Mouse (Mus musculus): ENCODE measurements around the gene As3mt.

GRCm38 (mm10) chr19:46727945-46728540 lies 20.8 kb downstream of the As3mt start:
- TF ChIP-seq E2F4 (IDR thresholded peaks at IDR 0.05; ENCODE audit: insufficient read depth) (no peak), POLR2AphosphoS2 (IDR thresholded peaks at IDR 0.05; ENCODE audit: insufficient read length, low read depth) (no peak), POLR2A (IDR thresholded peaks at IDR 0.05; ENCODE audit: insufficient read length, low read depth) (no peak), MAX (IDR thresholded peaks at IDR 0.05; ENCODE audit: low read depth) (no peak), USF1 (IDR thresholded peaks at IDR 0.05; ENCODE audit: low read depth) (no peak), MYOD1 (IDR thresholded peaks at IDR 0.05; ENCODE audit: control insufficient read depth in 1 of 3, insufficient read length in 2 of 3, low read depth in 2 of 3) (no peak), REST (IDR thresholded peaks at IDR 0.05; ENCODE audit: insufficient read depth, insufficient read length) (no peak), TCF12 (IDR thresholded peaks at IDR 0.05; ENCODE audit: insufficient read depth, poor library complexity, severe bottlenecking) (no peak), CEBPB (IDR thresholded peaks at IDR 0.05; ENCODE audit: insufficient read depth, poor library complexity, severe bottlenecking) (no peak), SRF (IDR thresholded peaks at IDR 0.05; ENCODE audit: control insufficient read depth, insufficient read length, low read depth) (no peak), MYOG (IDR thresholded peaks at IDR 0.05; ENCODE audit: control insufficient read depth in 1 of 3, insufficient read depth in 1 of 3, insufficient read length in 2 of 3, low read depth in 2 of 3) (no peak)

Measured in myocyte (in vitro differentiated cells).